Mouse (Mus musculus) heart, postnatal 0 days (tissue): ENCODE measurements around the gene Psma5. TPM values are rescaled to one million over a fixed set of nuclear protein-coding genes. Genes with fewer than 3 reads are reported as not detected.

ENCODE experiments used
- ATAC-seq: fragments of 200-750 bp; cut with Nextera tagmentation; 2 replicates; pipeline ENCODE4 v1.8.0; 2017; ENCODE audit warnings: low read depth, moderate number of reproducible peaks, moderate library complexity; ENCODE audit not compliant: insufficient read depth
- DNase-seq: peaks from one replicate; pipeline ENCODE4 v3.0.0-alpha.2; 2016; ENCODE audit warnings: low spot score
- H3K27ac ChIP-seq: fragments of 300-500 bp; sonication (generic); 2 replicates; pipeline ENCODE4 v1.5.1; 2014; ENCODE audit warnings: low read depth, mild to moderate bottlenecking
- H3K27me3 ChIP-seq: fragments of 300-500 bp; sonication (generic); 2 replicates; pipeline ENCODE4 v1.6.1; 2014; ENCODE audit warnings: low read length, mixed read lengths; ENCODE audit not compliant: control insufficient read depth, insufficient read depth
- H3K36me3 ChIP-seq: fragments of 300-500 bp; sonication (generic); replicated peaks from 2 replicates; pipeline ENCODE4 v1.6.1; 2014; ENCODE audit warnings: low read length, mixed read lengths; ENCODE audit not compliant: control insufficient read depth, insufficient read depth
- H3K4me1 ChIP-seq: fragments of 300-500 bp; sonication (generic); 2 replicates; pipeline ENCODE4 v1.6.1; 2014; ENCODE audit warnings: antibody characterized with exemption; ENCODE audit not compliant: control insufficient read depth, insufficient read depth
- H3K4me2 ChIP-seq: fragments of 300-500 bp; sonication (generic); 2 replicates; pipeline ENCODE4 v1.6.1; 2014; ENCODE audit warnings: low read depth, mild to moderate bottlenecking, low read length, moderate library complexity
- H3K4me3 ChIP-seq: fragments of 300-500 bp; sonication (generic); 2 replicates; pipeline ENCODE4 v1.5.1; 2014; ENCODE audit warnings: low read depth, low read length
- H3K9ac ChIP-seq: fragments of 300-500 bp; sonication (generic); replicated peaks from 2 replicates; pipeline ENCODE4 v1.6.1; 2014; ENCODE audit warnings: low read depth, low read length, mixed read lengths
- H3K9me3 ChIP-seq: fragments of 300-500 bp; sonication (generic); replicated peaks from 2 replicates; pipeline ENCODE4 v1.6.1; 2016; ENCODE audit warnings: low read length; ENCODE audit not compliant: control insufficient read depth
- CTCF ChIP-seq: IDR thresholded peaks from 2 replicates; pipeline ENCODE4 v1.5.1; 2016; ENCODE audit warnings: antibody characterized with exemption, control low read depth, low read depth
- EP300 ChIP-seq: IDR thresholded peaks from 2 replicates; pipeline ENCODE4 v1.6.1; 2016; ENCODE audit warnings: antibody characterized with exemption, low read depth
- WGBS: fragments of 180-500 bp; shearing (Covaris S2); extraction: QIAGEN DNeasy Blood & Tissue Kit; methylation state at CpG from one replicate; pipeline ENCODE4 v1.1.7; 2014; 5-methylcytosine and 5-hydroxymethylcytosine counted together
- polyA plus RNA-seq: library from polyadenylated mRNA; unstranded; fragments of >200 nt; fragmentation: Nextera tagmentation; extraction: Ambion mirVana; gene quantifications from 2 replicates; pipeline ENCODE4 v1.2.1, GENCODE M21; 2015
- total RNA-seq: library from RNA; depleted of rRNA; stranded (reverse); fragments of >200 nt; gene quantifications from 2 replicates; pipeline ENCODE4 v1.2.3, GENCODE M21; 2014; ENCODE audit warnings: low replicate concordance

The Psma5 gene
- total and polyA plus RNA-seq, 2 experiments from 2014 or later, result 82.6 to 180 TPM

DNA sequence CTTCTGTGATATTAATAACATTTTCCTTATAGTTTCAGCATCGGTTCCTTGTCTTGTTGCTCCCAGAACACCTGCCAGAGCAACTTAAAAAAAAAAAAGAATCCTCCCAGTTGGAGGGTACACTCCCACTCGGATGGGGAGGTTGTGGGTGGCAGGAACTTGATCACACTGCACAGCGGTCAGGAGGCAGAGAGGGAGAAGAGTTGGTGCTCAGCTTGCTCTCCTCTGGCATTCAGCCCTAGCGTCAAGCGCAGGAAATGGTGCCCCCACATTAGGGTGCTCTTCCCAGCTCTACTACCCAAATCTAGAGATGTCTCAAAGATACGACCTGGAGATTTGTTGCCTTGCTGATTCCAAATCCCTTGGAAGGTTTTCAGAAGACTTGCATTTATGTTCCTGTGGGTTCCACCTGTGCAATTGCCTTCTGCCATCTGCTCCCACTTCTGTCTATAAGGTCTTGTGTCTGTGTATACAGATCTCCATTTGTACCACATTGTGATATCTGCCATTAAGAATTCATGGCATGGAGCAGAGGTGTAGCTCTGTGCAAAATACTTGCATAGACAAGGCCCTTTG is 43.8 kb downstream of the Psma5 start:
- no peaks in the 10 kb centered on the region for H3K27me3 ChIP-seq
- H3K36me3 ChIP-seq, result no peaks in the 10 kb centered on the region; the same call in none of the 2 replicates
- no peak overlapping the region for H3K4me2 ChIP-seq
- no peak for TF ChIP-seq CTCF
- ATAC-seq, result no peak
- peaks cover 29% of the 10 kb centered on the region for H3K4me1 ChIP-seq
- H3K27ac ChIP-seq, result no peak overlapping the region
- no peak overlapping the region for H3K9ac ChIP-seq
- whole genome bisulfite sequencing, result 78% methylated on average over 6 of the region's 6 CpGs
- H3K9me3 ChIP-seq, result no peaks in the 10 kb centered on the region
- no peak overlapping the region for H3K4me3 ChIP-seq
- DNase-seq, result no peak

- H3K4me3 ChIP-seq, result no peak overlapping the region
- no peak for ATAC-seq
- H3K4me2 ChIP-seq, result no peak overlapping the region
- no peaks in the 10 kb centered on the region for H3K9me3 ChIP-seq
- no peak overlapping the region for H3K27ac ChIP-seq
- no peak for TF ChIP-seq CTCF
- no peak for TF ChIP-seq EP300
- no peaks in the 10 kb centered on the region; the same call in none of the 2 replicates for H3K36me3 ChIP-seq
- H3K9ac ChIP-seq, result no peak overlapping the region
- no peak for DNase-seq
- H3K4me1 ChIP-seq, result peaks cover 11% of the 10 kb centered on the region
- 82% methylated on average over 8 of the region's 8 CpGs for WGBS
- no peaks in the 10 kb centered on the region for H3K27me3 ChIP-seq
These were observed 47.0 kb downstream of the Psma5 start for GRCm38 (mm10) chr3:108303683-108304082.

DNA sequence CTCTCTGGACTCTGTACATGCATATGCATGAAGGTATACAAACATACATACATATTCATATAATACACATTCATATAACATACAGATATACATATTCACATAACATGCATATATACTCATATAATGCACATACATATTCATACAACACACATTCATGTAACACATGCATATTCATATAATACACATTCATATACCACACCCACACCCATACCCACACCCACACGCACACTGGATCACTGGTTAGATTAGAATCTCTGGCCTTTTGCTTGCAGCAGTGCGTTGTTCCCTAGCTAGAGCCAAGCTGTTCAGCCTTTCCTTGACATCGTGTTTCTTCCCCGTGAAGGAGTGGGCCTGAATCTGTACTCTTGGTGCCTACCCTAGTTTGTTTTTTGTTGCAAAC is 48.0 kb downstream of the Psma5 start:
- Histone ChIP-seq H3K36me3 (peaks cover 8% of the 10 kb centered on the region), H3K27me3 (no peaks in the 10 kb centered on the region), H3K9ac (no peak overlapping the region), H3K27ac (no peak overlapping the region), H3K4me2 (no peak overlapping the region), H3K9me3 (no peaks in the 10 kb centered on the region), H3K4me1 (peaks cover 12% of the 10 kb centered on the region), H3K4me3 (no peak overlapping the region)
- WGBS, result 83% methylated on average over 4 of the region's 4 CpGs
- DNase-seq (no peak), ATAC-seq (no peak)
- TF ChIP-seq CTCF, result no peak
- TF ChIP-seq EP300, result no peak

DNA sequence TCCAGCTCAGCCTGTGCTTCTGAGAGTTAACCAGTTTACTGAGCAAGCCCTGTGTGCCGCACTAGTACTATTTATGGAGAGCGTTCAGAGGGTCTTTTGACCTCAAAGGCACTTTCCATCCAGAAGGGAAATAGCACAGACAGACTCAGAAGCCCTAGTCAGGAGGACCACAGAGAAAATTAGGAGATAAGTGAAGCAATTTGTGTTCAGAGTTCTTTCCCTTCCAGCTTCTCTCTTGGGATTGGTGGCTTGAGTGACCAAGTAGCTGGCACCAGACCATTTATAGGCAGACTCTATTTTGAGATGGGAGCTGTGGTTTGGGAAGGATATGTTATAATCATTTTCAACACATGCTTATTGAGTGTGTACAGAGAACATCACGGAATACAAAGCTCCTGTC is 49.7 kb downstream of the Psma5 start:
- H3K9ac ChIP-seq, result peak overlapping the region; percentile 12; the same call in 1 of the 2 replicates
- H3K4me2 ChIP-seq, result peak overlapping the region; percentile 55
- WGBS, result 20% methylated on average over 3 of the region's 3 CpGs
- H3K27me3 ChIP-seq, result no peaks in the 10 kb centered on the region
- no peak for TF ChIP-seq EP300
- TF ChIP-seq CTCF, result no peak
- no peaks in the 10 kb centered on the region for H3K9me3 ChIP-seq
- peak overlapping the region; percentile 18 for H3K4me3 ChIP-seq
- peak overlapping the region; percentile 85 for H3K27ac ChIP-seq
- ATAC-seq, result peak; percentile 30; the same call in 1 of the 2 replicates
- H3K4me1 ChIP-seq, result peaks cover 26% of the 10 kb centered on the region
- H3K36me3 ChIP-seq, result peaks cover 12% of the 10 kb centered on the region
- peak; percentile 67 for DNase-seq

DNA sequence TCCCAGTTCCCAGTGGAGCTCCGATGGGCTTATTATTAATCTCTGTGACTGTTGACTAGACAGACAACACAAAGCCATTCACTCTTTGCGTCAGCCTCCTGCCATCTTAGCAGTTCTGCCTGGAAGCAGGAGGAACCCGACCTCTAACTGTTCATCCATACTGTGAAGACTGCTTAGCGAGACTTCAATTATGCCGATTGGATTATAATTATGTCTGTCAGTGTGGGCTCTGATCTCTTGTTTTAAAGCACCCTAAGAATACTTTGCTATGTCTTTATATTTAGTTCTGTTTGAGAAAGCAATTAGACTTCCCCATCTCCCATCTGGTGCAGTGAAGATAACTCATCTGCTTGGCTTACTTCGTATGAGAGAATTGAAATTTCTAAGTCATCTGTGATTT is 50.8 kb downstream of the Psma5 start:
- DNase-seq, result no peak
- no peaks in the 10 kb centered on the region for H3K9me3 ChIP-seq
- H3K27me3 ChIP-seq, result no peaks in the 10 kb centered on the region
- no peak overlapping the region for H3K4me2 ChIP-seq
- WGBS, result 86% methylated on average over 6 of the region's 6 CpGs
- H3K9ac ChIP-seq, result no peak overlapping the region
- no peak overlapping the region for H3K4me3 ChIP-seq
- no peak for ATAC-seq
- peaks cover 12% of the 10 kb centered on the region; the same call in 1 of the 2 replicates for H3K36me3 ChIP-seq
- H3K27ac ChIP-seq, result no peak overlapping the region
- TF ChIP-seq CTCF, result no peak
- no peak for TF ChIP-seq EP300
- H3K4me1 ChIP-seq, result peaks cover 34% of the 10 kb centered on the region

DNA sequence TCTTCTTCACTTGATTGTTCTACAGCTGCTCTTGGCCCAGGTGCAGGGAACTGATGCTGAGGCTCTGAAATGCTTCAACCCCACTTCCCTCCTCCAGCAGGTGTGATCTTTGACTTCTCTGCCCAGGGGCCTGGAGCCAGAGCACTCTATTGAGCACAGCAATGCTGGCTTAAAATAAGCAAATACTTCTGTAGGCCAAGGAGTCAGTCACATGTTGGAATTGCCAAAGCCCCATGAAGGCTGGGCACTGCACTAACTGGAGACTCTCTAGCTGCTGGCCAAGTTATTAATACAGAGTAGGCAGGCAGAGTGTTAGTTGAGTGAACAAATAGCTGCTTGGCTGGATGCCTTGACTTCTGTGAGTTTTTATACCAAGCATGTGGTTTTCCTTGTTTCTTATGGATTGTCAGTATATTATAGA is 54.2 kb downstream of the Psma5 start:
- Histone ChIP-seq H3K36me3 (0 out of 2 replicates have a peak, but pooled peaks cover 12% of the 10 kb centered on the region), H3K9ac (no peak overlapping the region), H3K9me3 (no peaks in the 10 kb centered on the region), H3K4me2 (no peak overlapping the region), H3K27me3 (no peaks in the 10 kb centered on the region), H3K4me1 (peaks cover 45% of the 10 kb centered on the region), H3K4me3 (no peak overlapping the region), H3K27ac (peak overlapping the region; percentile 68)
- DNase-seq (no peak), ATAC-seq (0 out of 2 replicates have a peak, but pooled peaks have one; percentile 19)
- TF ChIP-seq CTCF (no peak), EP300 (no peak)
